Mouse (Mus musculus) hindbrain, embryonic 10.5 days (tissue): ENCODE results near the gene Ppp2r5e. TPM values are rescaled to one million over a fixed set of nuclear protein-coding genes. Genes with fewer than 3 reads are reported as not detected.

Experiments
- DNase-seq: peaks from one replicate; pipeline ENCODE4 v3.0.0-alpha.2; 2017; ENCODE audit warnings: low spot score
- H3K27ac ChIP-seq: fragments of 300-500 bp; sonication (generic); 2 replicates; pipeline ENCODE4 v1.5.1; 2016; ENCODE audit warnings: mild to moderate bottlenecking, moderate library complexity
- H3K27me3 ChIP-seq: fragments of 300-500 bp; sonication (generic); 2 replicates; pipeline ENCODE4 v1.6.1; 2016; ENCODE audit warnings: mild to moderate bottlenecking; ENCODE audit not compliant: poor library complexity, insufficient read depth, severe bottlenecking
- H3K36me3 ChIP-seq: fragments of 300-500 bp; sonication (generic); 2 replicates; pipeline ENCODE4 v1.6.1; 2016; ENCODE audit warnings: mild to moderate bottlenecking, moderate library complexity
- H3K4me1 ChIP-seq: fragments of 300-500 bp; sonication (generic); replicated peaks from 2 replicates; pipeline ENCODE4 v1.6.1; 2016; ENCODE audit warnings: mild to moderate bottlenecking
- H3K4me3 ChIP-seq: fragments of 300-500 bp; sonication (generic); 2 replicates; pipeline ENCODE4 v1.5.1; 2016; ENCODE audit warnings: mild to moderate bottlenecking, moderate library complexity
- H3K9me3 ChIP-seq: fragments of 300-500 bp; sonication (generic); 2 replicates; pipeline ENCODE4 v1.6.1; 2016; ENCODE audit warnings: mild to moderate bottlenecking, moderate library complexity
- WGBS: fragments of 180-500 bp; shearing (Covaris S2); methylation state at CpG from one replicate; pipeline ENCODE4 v1.1.7; 2016; 5-methylcytosine and 5-hydroxymethylcytosine counted together
- polyA plus RNA-seq: library from polyadenylated mRNA; unstranded; fragments of >200 nt; fragmentation: Nextera tagmentation; extraction: Ambion mirVana; gene quantifications from 2 replicates; pipeline ENCODE4 v1.2.1, GENCODE M21; 2016

Gene Ppp2r5e
- polyA plus RNA-seq, 1 experiment from 2014 or later, result 14.2 TPM

DNA sequence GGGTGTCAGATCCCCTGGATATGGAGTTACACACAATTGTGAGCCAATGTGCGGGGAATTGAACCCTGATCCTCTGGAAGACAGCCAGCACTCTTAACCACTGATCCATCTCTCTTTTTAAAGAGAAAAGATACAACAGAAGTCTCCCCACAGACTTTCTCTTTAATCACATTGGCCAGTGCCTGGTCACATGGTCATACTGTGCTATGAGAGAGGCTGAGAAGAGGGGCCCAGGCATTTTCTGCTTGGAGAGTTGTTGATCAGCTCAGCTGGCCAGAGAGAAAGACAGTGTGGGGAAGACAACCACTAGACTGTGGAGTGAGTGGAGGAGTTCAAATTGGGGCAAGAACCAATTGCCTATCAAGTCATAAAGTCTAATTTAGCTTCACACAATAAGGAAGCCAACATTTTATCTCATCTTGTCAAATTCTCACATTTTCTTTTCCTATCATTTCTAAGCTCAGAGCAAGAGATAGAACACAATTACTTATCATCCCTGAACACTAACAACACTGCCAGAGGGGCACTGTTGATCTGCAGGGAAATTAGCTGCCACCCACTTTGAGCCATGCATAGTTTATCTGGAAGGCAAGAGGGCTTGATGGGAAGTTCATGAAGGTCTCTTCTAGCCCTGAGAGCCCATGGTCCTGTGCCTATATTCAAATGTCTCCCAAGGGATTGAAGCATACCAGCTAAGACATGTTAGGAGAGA lies 166.2 kb downstream of the Ppp2r5e start:
- no peak overlapping the region for H3K27ac ChIP-seq
- no peaks in the 10 kb centered on the region for H3K27me3 ChIP-seq
- WGBS, result 93% methylated on average over 1 of the region's 1 CpGs
- no peaks in the 10 kb centered on the region for H3K36me3 ChIP-seq
- H3K9me3 ChIP-seq, result no peaks in the 10 kb centered on the region
- no peak overlapping the region for H3K4me3 ChIP-seq
- no peaks in the 10 kb centered on the region for H3K4me1 ChIP-seq
- DNase-seq, result no peak

GRCm38 (mm10) chr12:75428719-75429118 lies 167.3 kb downstream of the Ppp2r5e start:
- no peaks in the 10 kb centered on the region for H3K36me3 ChIP-seq
- DNase-seq, result no peak
- no peaks in the 10 kb centered on the region for H3K27me3 ChIP-seq
- no peaks in the 10 kb centered on the region for H3K9me3 ChIP-seq
- no peak overlapping the region for H3K4me3 ChIP-seq
- 88% methylated on average over 6 of the region's 6 CpGs for WGBS
- H3K4me1 ChIP-seq, result no peaks in the 10 kb centered on the region
- no peak overlapping the region for H3K27ac ChIP-seq

GRCm38 (mm10) chr12:75425882-75426281 lies 170.2 kb downstream of the Ppp2r5e start:
- Histone ChIP-seq H3K9me3 (no peaks in the 10 kb centered on the region), H3K27me3 (no peaks in the 10 kb centered on the region), H3K36me3 (no peaks in the 10 kb centered on the region), H3K4me3 (no peak overlapping the region), H3K4me1 (no peaks in the 10 kb centered on the region), H3K27ac (no peak overlapping the region)
- 86% methylated on average over 7 of the region's 7 CpGs for WGBS
- no peak for DNase-seq

DNA sequence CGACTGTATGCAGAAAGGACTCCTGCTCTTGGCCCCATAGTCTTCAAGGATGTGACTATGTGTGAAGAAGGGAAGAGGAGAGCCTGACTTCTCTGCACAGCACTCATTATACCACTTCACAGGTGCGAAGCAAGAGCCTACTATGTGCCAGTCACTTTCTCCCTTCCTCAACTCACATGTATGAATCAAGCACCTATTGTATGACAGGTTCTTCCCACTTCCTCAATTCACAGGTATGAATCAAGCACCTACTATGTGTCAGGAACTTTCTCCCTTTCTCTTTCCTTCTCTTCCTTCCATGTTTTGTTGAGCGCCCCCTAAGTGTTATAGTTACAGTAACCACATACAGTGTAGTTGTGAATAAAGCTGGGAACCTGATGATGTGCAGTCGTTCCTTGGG lies 171.2 kb downstream of the Ppp2r5e start:
- WGBS, result 92% methylated on average over 4 of the region's 4 CpGs
- no peaks in the 10 kb centered on the region for H3K4me1 ChIP-seq
- no peak for DNase-seq
- H3K36me3 ChIP-seq, result no peaks in the 10 kb centered on the region
- H3K9me3 ChIP-seq, result no peaks in the 10 kb centered on the region
- H3K27me3 ChIP-seq, result no peaks in the 10 kb centered on the region
- no peak overlapping the region for H3K27ac ChIP-seq
- H3K4me3 ChIP-seq, result no peak overlapping the region

- WGBS, result 81% methylated on average over 7 of the region's 7 CpGs
- Histone ChIP-seq H3K36me3 (no peaks in the 10 kb centered on the region), H3K4me3 (no peak overlapping the region), H3K4me1 (no peaks in the 10 kb centered on the region), H3K27me3 (no peaks in the 10 kb centered on the region), H3K27ac (no peak overlapping the region), H3K9me3 (no peaks in the 10 kb centered on the region)
- DNase-seq, result no peak
Measured at GRCm38 (mm10) chr12:75424359-75424758, 171.7 kb downstream of the Ppp2r5e start.

GRCm38 (mm10) chr12:75416681-75417080 lies 179.4 kb downstream of the Ppp2r5e start, which contains the start of gene Gphb5:
Gphb5 (minus strand) TSS chr12:75416781.
- Histone ChIP-seq H3K4me1 (no peaks in the 10 kb centered on the region), H3K27ac (no peak within 1 kb of the TSS), H3K36me3 (no peaks in the 10 kb centered on the region), H3K27me3 (no peaks in the 10 kb centered on the region), H3K4me3 (no peak within 1 kb of the TSS), H3K9me3 (no peaks in the 10 kb centered on the region)
- DNase-seq, result no peak
- 86% methylated on average over 4 of the region's 4 CpGs for WGBS

DNA sequence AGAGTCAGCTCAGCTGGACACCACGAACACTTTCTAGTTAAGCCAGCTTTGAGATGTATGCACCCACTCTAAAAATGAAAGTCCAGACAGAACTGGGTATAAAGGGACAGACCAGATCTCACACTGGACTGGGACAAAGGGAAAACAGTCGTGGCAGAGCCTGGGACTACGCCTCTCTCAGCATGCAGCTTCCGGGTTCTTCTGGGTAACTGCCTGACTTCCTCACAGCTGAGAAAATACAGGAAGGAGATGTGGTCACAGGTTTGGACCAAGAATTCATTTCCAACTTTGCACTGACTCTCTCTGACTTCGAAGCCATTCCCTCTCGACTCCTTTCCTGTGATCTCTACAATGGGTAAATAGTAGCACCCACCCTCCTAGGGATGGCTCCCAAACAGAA lies 181.1 kb downstream of the Ppp2r5e start:
- H3K4me3 ChIP-seq, result no peak overlapping the region
- no peak for DNase-seq
- H3K9me3 ChIP-seq, result no peaks in the 10 kb centered on the region
- H3K27ac ChIP-seq, result no peak overlapping the region
- H3K27me3 ChIP-seq, result no peaks in the 10 kb centered on the region
- H3K36me3 ChIP-seq, result no peaks in the 10 kb centered on the region
- no peaks in the 10 kb centered on the region for H3K4me1 ChIP-seq
- 68% methylated on average over 6 of the region's 6 CpGs for WGBS

- H3K4me3 ChIP-seq, result no peak overlapping the region
- 89% methylated on average over 9 of the region's 9 CpGs for WGBS
- DNase-seq, result no peak
- no peak overlapping the region for H3K27ac ChIP-seq
- H3K9me3 ChIP-seq, result no peaks in the 10 kb centered on the region
- H3K4me1 ChIP-seq, result no peaks in the 10 kb centered on the region
- H3K27me3 ChIP-seq, result no peaks in the 10 kb centered on the region
- H3K36me3 ChIP-seq, result no peaks in the 10 kb centered on the region
Measured at GRCm38 (mm10) chr12:75412964-75413363, 183.1 kb downstream of the Ppp2r5e start.

Other genes with a start within 250 kb of the Ppp2r5e start
- not detected in 2 replicates for gene Gphb5, start 179.5 kb downstream of the Ppp2r5e start, polyA plus RNA-seq
- 9.8 and 13.3 TPM in 2 replicates for gene Wdr89, start 73.3 kb upstream of the Ppp2r5e start, polyA plus RNA-seq
- 5.5 and 5.8 TPM in 2 replicates for gene Sgpp1, start 139.5 kb upstream of the Ppp2r5e start, polyA plus RNA-seq
- gene Syne2, start 221.9 kb upstream of the Ppp2r5e start, polyA plus RNA-seq, result 84.3 and 91.3 TPM in 2 replicates